10 mouse cellular contexts compared by ENCODE assay signal in genomic region chr2:125252275-125252674, GRCm38 (mm10). TPM values are rescaled to one million over a fixed set of nuclear protein-coding genes. Genes with fewer than 3 reads are reported as not detected.
DNase-seq lines count a peak whose midpoint lies in the region; ATAC-seq and TF ChIP-seq lines count a peak whose summit lies in the region.
"Had no signal": no experiment of that assay in that cellular context is flagged by ENCODE, and none has a peak within 500 bp of the region (broad histone marks: within the 10 kb centered on the region; RNA-seq: fewer than 3 reads in every experiment).

No protein-coding gene starts in this region.

- H3K9me3 ChIP-seq in erythroblast, embryonic 14.5 days (ENCODE audit: control insufficient read depth, low read length) = no peaks in the 10 kb centered on the region; the same call in 1 of the 2 replicates
- H3K9me3 ChIP-seq in midbrain, postnatal 0 days (ENCODE audit: low read length) = no peaks in the 10 kb centered on the region
- 0 out of 2 replicates have a peak, but pooled peaks cover 6% of the 10 kb centered on the region for H3K9me3 ChIP-seq in midbrain, embryonic 16.5 days (replicated peaks; ENCODE audit: control insufficient read depth, low read length, poor library complexity, severe bottlenecking)
- H3K9me3 ChIP-seq: midbrain, embryonic 12.5 days had no signal

- H3K27me3 ChIP-seq in erythroblast, embryonic 14.5 days (ENCODE audit: control insufficient read depth) = no peaks in the 10 kb centered on the region
- H3K27me3 ChIP-seq in midbrain, postnatal 0 days (ENCODE audit: insufficient read depth, low read length) = no peaks in the 10 kb centered on the region
- H3K27me3 ChIP-seq in midbrain, embryonic 16.5 days (ENCODE audit: control insufficient read depth, insufficient read depth, low read depth, low read length) = no peaks in the 10 kb centered on the region
- H3K27me3 ChIP-seq: heart, embryonic 13.5 days; midbrain, embryonic 12.5 days had no signal

- no peak for ATAC-seq in erythroblast, adult 5-6 weeks (replicated peaks; ENCODE audit: low FRiP score, poor library complexity, severe bottlenecking)
- no peak for ATAC-seq in midbrain, postnatal 0 days (ENCODE audit: low FRiP score)
- no peak for ATAC-seq in midbrain, embryonic 16.5 days

- peak; percentile 62 for DNase-seq in midbrain, postnatal 0 days (ENCODE audit: low spot score)
- peak; percentile 75 to 80 for DNase-seq in cerebellum, postnatal 10 days
- peak; percentile 44 for DNase-seq in heart, postnatal 4 days
- DNase-seq in lung, postnatal 14 days = peak; percentile 68
- DNase-seq in thymus, postnatal 25 days = peak; percentile 64

- H3K27ac ChIP-seq in midbrain, postnatal 0 days (ENCODE audit: low read depth, low read length) = no peak overlapping the region
- no peak overlapping the region for H3K27ac ChIP-seq in midbrain, embryonic 16.5 days (ENCODE audit: low read length)
- H3K27ac ChIP-seq: heart, embryonic 13.5 days; midbrain, embryonic 12.5 days had no signal

- peaks cover 89% of the 10 kb centered on the region for H3K36me3 ChIP-seq in erythroblast, embryonic 14.5 days (ENCODE audit: control insufficient read depth)
- 0 out of 2 replicates have a peak, but pooled peaks cover 9% of the 10 kb centered on the region for H3K36me3 ChIP-seq in midbrain, postnatal 0 days (ENCODE audit: insufficient read depth, low read length)
- H3K36me3 ChIP-seq in midbrain, embryonic 16.5 days (ENCODE audit: control insufficient read depth, insufficient read depth, low read length) = peaks cover 8% of the 10 kb centered on the region

- H3K4me3 ChIP-seq in erythroblast, embryonic 14.5 days (replicated peaks) = peak overlapping the region; percentile 87
- no peak overlapping the region for H3K4me3 ChIP-seq in midbrain, postnatal 0 days (ENCODE audit: low read depth, low read length)
- no peak overlapping the region for H3K4me3 ChIP-seq in midbrain, embryonic 16.5 days (ENCODE audit: low read depth, low read length)
- H3K4me3 ChIP-seq: heart, embryonic 13.5 days; midbrain, embryonic 12.5 days had no signal

- no peak overlapping the region for H3K9ac ChIP-seq in midbrain, postnatal 0 days (replicated peaks; ENCODE audit: low read length, poor library complexity, severe bottlenecking)
- H3K9ac ChIP-seq in midbrain, embryonic 16.5 days (ENCODE audit: low read depth, low read length) = no peak overlapping the region
- H3K9ac ChIP-seq: heart, embryonic 13.5 days; midbrain, embryonic 12.5 days had no signal

- WGBS in midbrain, postnatal 0 days = 76% methylated on average over 2 of the region's 2 CpGs
- WGBS in midbrain, embryonic 16.5 days = 53% methylated on average over 2 of the region's 2 CpGs

- H3K4me2 ChIP-seq in midbrain, postnatal 0 days (ENCODE audit: low read depth, low read length, poor library complexity, severe bottlenecking) = no peak overlapping the region
- no peak overlapping the region for H3K4me2 ChIP-seq in midbrain, embryonic 16.5 days (ENCODE audit: low read length)
- H3K4me2 ChIP-seq: heart, embryonic 13.5 days; midbrain, embryonic 12.5 days had no signal

- H3K4me1 ChIP-seq in erythroblast, embryonic 14.5 days (ENCODE audit: control insufficient read depth) = peaks cover 51% of the 10 kb centered on the region
- H3K4me1 ChIP-seq in midbrain, postnatal 0 days (ENCODE audit: insufficient read depth, low read length) = no peaks in the 10 kb centered on the region; the same call in 1 of the 2 replicates
- H3K4me1 ChIP-seq in midbrain, embryonic 16.5 days (ENCODE audit: control insufficient read depth, insufficient read depth, low read length) = peaks cover 13% of the 10 kb centered on the region

- TF ChIP-seq CTCF in midbrain, postnatal 0 days (IDR thresholded peaks at IDR 0.05) = peak; percentile 77

RNA-seq across cellular contexts. Expression of gene Dut, which starts 5.3 kb away (rescaled TPM):
- polyA plus RNA-seq in erythroblast, embryonic 14.5 days (2012) = 13.5 and 15.7 TPM in 2 replicates
- 37.2 and 67.4 TPM in 2 replicates for total RNA-seq in erythroblast, adult 5-6 weeks (2015; ENCODE audit: low replicate concordance)
- total RNA-seq in erythroblast, adult 5-6 weeks (2017; ENCODE audit: low replicate concordance) = 39.2 and 80.6 TPM in 2 replicates
- 24.7 and 48.9 TPM in 2 replicates for total RNA-seq in midbrain, postnatal 0 days (2014; rRNA removed)
- 85.6 and 88.2 TPM in 2 replicates for polyA plus RNA-seq in midbrain, postnatal 0 days (2015; fragmentation: Nextera tagmentation; extraction: Ambion mirVana)
- polyA plus RNA-seq in midbrain, embryonic 16.5 days (2015; fragmentation: Nextera tagmentation; extraction: Ambion mirVana) = 73.7 and 75.5 TPM in 2 replicates
- 10 to 100 TPM; 77.9 to 83.7 TPM for total RNA-seq in heart, postnatal 4 days (2021)
